Mouse (Mus musculus): Measurements from ENCODE around the gene Lgals9.
A peak's percentile ranks its signal among the peaks of the same experiment; 100 is the strongest.

Lgals9 gene

DNA sequence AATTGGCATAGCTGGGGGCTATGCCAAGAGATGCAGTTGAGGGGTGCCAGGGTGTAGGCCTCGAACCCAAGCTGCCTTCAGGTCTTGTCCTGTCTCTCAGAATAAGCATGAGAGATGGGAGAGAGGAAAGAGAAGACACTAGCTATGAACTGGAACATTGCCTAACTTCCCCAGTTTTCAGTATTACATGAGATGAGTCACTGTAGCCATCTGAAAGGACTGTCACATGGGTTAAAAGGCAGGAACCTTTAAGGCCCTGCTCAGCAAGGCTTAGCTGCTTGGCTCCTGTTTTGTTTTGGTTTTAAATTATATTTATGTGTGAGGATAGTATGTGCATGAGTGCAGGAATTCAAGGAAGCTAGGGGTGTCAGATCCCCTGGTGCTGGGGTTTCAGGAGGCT, 68.3 kb downstream of the Lgals9 start:
- no peak for DNase-seq

DNA sequence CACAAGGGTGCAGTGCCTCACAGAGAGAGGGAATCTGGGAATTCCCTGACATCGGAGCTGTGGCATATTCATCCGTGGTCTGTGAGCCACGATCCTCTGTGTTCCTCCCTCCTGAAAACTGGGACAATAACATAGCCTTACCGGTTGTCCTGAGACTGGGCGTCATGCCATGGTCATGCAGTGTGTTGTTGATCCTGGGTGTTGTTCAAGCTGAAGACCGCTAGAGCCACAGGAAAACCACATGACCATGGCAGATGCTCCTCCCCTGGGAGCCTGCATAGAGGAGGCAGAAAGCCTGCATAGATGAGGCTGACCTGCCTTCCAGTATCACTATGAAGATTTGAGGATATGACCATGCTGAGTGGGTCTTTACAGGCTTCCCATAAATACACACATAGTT, 69.3 kb downstream of the Lgals9 start:
- peak; percentile 62 to 64 for DNase-seq

Data from cerebellum, postnatal 10 days (tissue).